Mouse (Mus musculus) hindbrain, postnatal 0 days (tissue): ENCODE data around the gene Orc5. TPM values are rescaled to one million over a fixed set of nuclear protein-coding genes. Genes with fewer than 3 reads are reported as not detected.

Experiments
- ATAC-seq: fragments of 200-750 bp; cut with Nextera tagmentation; 2 replicates; pipeline ENCODE4 v1.8.0; 2017; ENCODE audit warnings: mild to moderate bottlenecking, moderate TSS enrichment, moderate library complexity
- DNase-seq: peaks from one replicate; pipeline ENCODE4 v3.0.0-alpha.2; 2015; ENCODE audit warnings: low spot score
- H3K27ac ChIP-seq: fragments of 300-500 bp; sonication (generic); 2 replicates; pipeline ENCODE4 v1.5.1; 2014; ENCODE audit warnings: mild to moderate bottlenecking
- H3K27me3 ChIP-seq: fragments of 300-500 bp; sonication (generic); 2 replicates; pipeline ENCODE4 v1.6.1; 2014; ENCODE audit warnings: low read length, mixed read lengths; ENCODE audit not compliant: insufficient read depth
- H3K36me3 ChIP-seq: fragments of 300-500 bp; sonication (generic); 2 replicates; pipeline ENCODE4 v1.6.1; 2014; ENCODE audit warnings: low read length, mixed read lengths; ENCODE audit not compliant: insufficient read depth
- H3K4me1 ChIP-seq: fragments of 300-500 bp; sonication (generic); 2 replicates; pipeline ENCODE4 v1.6.1; 2014; ENCODE audit warnings: antibody characterized with exemption, low read length, mixed read lengths; ENCODE audit not compliant: insufficient read depth
- H3K4me2 ChIP-seq: fragments of 300-500 bp; sonication (generic); 2 replicates; pipeline ENCODE4 v1.6.1; 2014; ENCODE audit warnings: low read depth, mild to moderate bottlenecking, low read length, moderate library complexity, mixed read lengths
- H3K4me3 ChIP-seq: fragments of 300-500 bp; sonication (generic); 2 replicates; pipeline ENCODE4 v1.5.1; 2014; ENCODE audit warnings: low read length
- H3K9ac ChIP-seq: fragments of 300-500 bp; sonication (generic); replicated peaks from 2 replicates; pipeline ENCODE4 v1.6.1; 2014; ENCODE audit warnings: mild to moderate bottlenecking, low read length, moderate library complexity, mixed read lengths
- H3K9me3 ChIP-seq: fragments of 300-500 bp; sonication (generic); 2 replicates; pipeline ENCODE4 v1.6.1; 2016; ENCODE audit warnings: low read length, mixed read lengths
- CTCF ChIP-seq: IDR thresholded peaks from 2 replicates; pipeline ENCODE4 v1.5.1; 2016; ENCODE audit warnings: antibody characterized with exemption, control low read depth, low read depth
- WGBS: fragments of 180-500 bp; shearing (Covaris S2); extraction: QIAGEN DNeasy Blood & Tissue Kit; methylation state at CpG from one replicate; pipeline ENCODE4 v1.1.7; 2014; 5-methylcytosine and 5-hydroxymethylcytosine counted together
- polyA plus RNA-seq: library from polyadenylated mRNA; unstranded; fragments of >200 nt; fragmentation: Nextera tagmentation; extraction: Ambion mirVana; gene quantifications from 2 replicates; pipeline ENCODE4 v1.2.1, GENCODE M21; 2015
- total RNA-seq: library from RNA; depleted of rRNA; stranded (reverse); fragments of >200 nt; gene quantifications from 2 replicates; pipeline ENCODE4 v1.2.3, GENCODE M21; 2014

The Orc5 gene
- total and polyA plus RNA-seq, 2 experiments from 2014 or later, result 26.3 to 30.7 TPM

GRCm38 (mm10) chr5:22511824-22512223 lies 38.4 kb downstream of the Orc5 start:
- DNase-seq, result peak; percentile 82

GRCm38 (mm10) chr5:22508560-22508959 lies 41.7 kb downstream of the Orc5 start:
- no peak for DNase-seq
- Histone ChIP-seq H3K4me3 (no peak overlapping the region), H3K27me3 (no peaks in the 10 kb centered on the region), H3K27ac (no peak overlapping the region), H3K9me3 (no peaks in the 10 kb centered on the region), H3K4me1 (no peaks in the 10 kb centered on the region), H3K9ac (no peak overlapping the region), H3K4me2 (no peak overlapping the region), H3K36me3 (no peaks in the 10 kb centered on the region)
- 81% methylated on average over 5 of the region's 5 CpGs for WGBS
- ATAC-seq, result no peak
- no peak for TF ChIP-seq CTCF

More at GRCm38 (mm10) chr5:22511824-22512223, 38.4 kb downstream of the Orc5 start:
- H3K9me3 ChIP-seq, result no peaks in the 10 kb centered on the region
- 0 out of 2 replicates have a peak, but pooled peaks cover 3% of the 10 kb centered on the region for H3K36me3 ChIP-seq
- ATAC-seq, result no peak
- peak; percentile 80 for TF ChIP-seq CTCF
- H3K9ac ChIP-seq, result no peak overlapping the region
- no peak overlapping the region for H3K4me3 ChIP-seq
- no peak overlapping the region for H3K27ac ChIP-seq
- no peaks in the 10 kb centered on the region for H3K4me1 ChIP-seq
- no peaks in the 10 kb centered on the region for H3K27me3 ChIP-seq
- no peak overlapping the region for H3K4me2 ChIP-seq
- WGBS, result 62% methylated on average over 8 of the region's 8 CpGs

GRCm38 (mm10) chr5:22499437-22499836 lies 50.8 kb downstream of the Orc5 start:
- Histone ChIP-seq H3K9ac (no peak overlapping the region), H3K4me3 (no peak overlapping the region), H3K4me1 (no peaks in the 10 kb centered on the region), H3K9me3 (no peaks in the 10 kb centered on the region), H3K36me3 (peaks cover 6% of the 10 kb centered on the region; the same call in 1 of the 2 replicates), H3K27ac (no peak overlapping the region), H3K27me3 (no peaks in the 10 kb centered on the region), H3K4me2 (no peak overlapping the region)
- ATAC-seq, result no peak
- WGBS, result 95% methylated on average over 5 of the region's 5 CpGs
- no peak for TF ChIP-seq CTCF
- no peak for DNase-seq

- Histone ChIP-seq H3K4me3 (no peak overlapping the region), H3K9me3 (no peaks in the 10 kb centered on the region), H3K36me3 (no peaks in the 10 kb centered on the region), H3K27ac (peak overlapping the region; percentile 36; the same call in 1 of the 2 replicates), H3K9ac (no peak overlapping the region), H3K4me1 (no peaks in the 10 kb centered on the region), H3K4me2 (no peak overlapping the region), H3K27me3 (no peaks in the 10 kb centered on the region)
- no peak for TF ChIP-seq CTCF
- DNase-seq (peak; percentile 54), ATAC-seq (0 out of 2 replicates have a peak, but pooled peaks have one; percentile 45)
These were observed 59.1 kb downstream of the Orc5 start for GRCm38 (mm10) chr5:22491088-22491487.

GRCm38 (mm10) chr5:22489091-22489490 lies 61.1 kb downstream of the Orc5 start:
- H3K4me1 ChIP-seq, result peaks cover 3% of the 10 kb centered on the region; the same call in 1 of the 2 replicates
- no peak overlapping the region for H3K27ac ChIP-seq
- no peaks in the 10 kb centered on the region for H3K36me3 ChIP-seq
- no peak overlapping the region for H3K4me3 ChIP-seq
- H3K27me3 ChIP-seq, result no peaks in the 10 kb centered on the region
- H3K9ac ChIP-seq, result no peak overlapping the region
- peak; percentile 44 for TF ChIP-seq CTCF
- H3K4me2 ChIP-seq, result no peak overlapping the region
- DNase-seq (no peak), ATAC-seq (no peak)
- H3K9me3 ChIP-seq, result no peaks in the 10 kb centered on the region
- 76% methylated on average over 4 of the region's 4 CpGs for WGBS

GRCm38 (mm10) chr5:22486601-22487206 lies 63.5 kb downstream of the Orc5 start:
- 32% methylated on average over 6 of the region's 6 CpGs for WGBS
- H3K27me3 ChIP-seq, result no peaks in the 10 kb centered on the region
- H3K27ac ChIP-seq, result peak overlapping the region; percentile 54; the same call in 1 of the 2 replicates
- peaks cover 3% of the 10 kb centered on the region; the same call in 1 of the 2 replicates for H3K4me1 ChIP-seq
- H3K9ac ChIP-seq, result no peak overlapping the region
- H3K36me3 ChIP-seq, result no peaks in the 10 kb centered on the region
- DNase-seq, result peak; percentile 87
- H3K4me3 ChIP-seq, result no peak overlapping the region
- no peak for TF ChIP-seq CTCF
- no peaks in the 10 kb centered on the region for H3K9me3 ChIP-seq
- peak; percentile 95 for ATAC-seq
- no peak overlapping the region for H3K4me2 ChIP-seq

GRCm38 (mm10) chr5:22485764-22486163 lies 64.5 kb downstream of the Orc5 start:
- TF ChIP-seq CTCF, result no peak
- no peaks in the 10 kb centered on the region for H3K27me3 ChIP-seq

More at GRCm38 (mm10) chr5:22485764-22486163, 64.5 kb downstream of the Orc5 start:
- ATAC-seq (no peak), DNase-seq (no peak)
- Histone ChIP-seq H3K27ac (peak overlapping the region; percentile 12; the same call in 1 of the 2 replicates), H3K4me1 (peaks cover 3% of the 10 kb centered on the region; the same call in 1 of the 2 replicates), H3K9ac (no peak overlapping the region), H3K36me3 (no peaks in the 10 kb centered on the region), H3K4me2 (no peak overlapping the region), H3K9me3 (no peaks in the 10 kb centered on the region), H3K4me3 (no peak overlapping the region)
- 52% methylated on average over 1 of the region's 1 CpGs for WGBS
